Mouse (Mus musculus) E14TG2a.4 (cell line): ENCODE measurements around the gene Galnt10.

Experiments
- H3K27me3 ChIP-seq: 2 replicates; pipeline ENCODE4 v1.6.1; 2014; ENCODE audit warnings: low read length, control low read depth; ENCODE audit not compliant: insufficient read depth
- H3K36me3 ChIP-seq: 2 replicates; pipeline ENCODE4 v1.6.1; 2014; ENCODE audit warnings: low read length, control low read depth; ENCODE audit not compliant: insufficient read depth
- H3K4me1 ChIP-seq: replicated peaks from 2 replicates; pipeline ENCODE4 v1.6.1; 2014; ENCODE audit warnings: low read depth, low read length, control low read depth
- H3K4me3 ChIP-seq: replicated peaks from 2 replicates; pipeline ENCODE4 v1.5.1; 2014; ENCODE audit warnings: mild to moderate bottlenecking, low read length
- H3K9me3 ChIP-seq: 2 replicates; pipeline ENCODE4 v1.6.1; 2014; ENCODE audit warnings: low read length, control low read depth
- CTCF ChIP-seq: conservative IDR thresholded peaks from 2 replicates; pipeline ENCODE4 v1.5.1; 2014; ENCODE audit warnings: low read length
- NANOG ChIP-seq: IDR thresholded peaks from 2 replicates; pipeline ENCODE4 v1.6.1; 2014; ENCODE audit warnings: borderline replicate concordance, low read length, mixed read lengths
- POU5F1 ChIP-seq: IDR thresholded peaks from 2 replicates; pipeline ENCODE4 v1.6.1; 2014; ENCODE audit warnings: low read length, borderline replicate concordance

The Galnt10 gene

DNA sequence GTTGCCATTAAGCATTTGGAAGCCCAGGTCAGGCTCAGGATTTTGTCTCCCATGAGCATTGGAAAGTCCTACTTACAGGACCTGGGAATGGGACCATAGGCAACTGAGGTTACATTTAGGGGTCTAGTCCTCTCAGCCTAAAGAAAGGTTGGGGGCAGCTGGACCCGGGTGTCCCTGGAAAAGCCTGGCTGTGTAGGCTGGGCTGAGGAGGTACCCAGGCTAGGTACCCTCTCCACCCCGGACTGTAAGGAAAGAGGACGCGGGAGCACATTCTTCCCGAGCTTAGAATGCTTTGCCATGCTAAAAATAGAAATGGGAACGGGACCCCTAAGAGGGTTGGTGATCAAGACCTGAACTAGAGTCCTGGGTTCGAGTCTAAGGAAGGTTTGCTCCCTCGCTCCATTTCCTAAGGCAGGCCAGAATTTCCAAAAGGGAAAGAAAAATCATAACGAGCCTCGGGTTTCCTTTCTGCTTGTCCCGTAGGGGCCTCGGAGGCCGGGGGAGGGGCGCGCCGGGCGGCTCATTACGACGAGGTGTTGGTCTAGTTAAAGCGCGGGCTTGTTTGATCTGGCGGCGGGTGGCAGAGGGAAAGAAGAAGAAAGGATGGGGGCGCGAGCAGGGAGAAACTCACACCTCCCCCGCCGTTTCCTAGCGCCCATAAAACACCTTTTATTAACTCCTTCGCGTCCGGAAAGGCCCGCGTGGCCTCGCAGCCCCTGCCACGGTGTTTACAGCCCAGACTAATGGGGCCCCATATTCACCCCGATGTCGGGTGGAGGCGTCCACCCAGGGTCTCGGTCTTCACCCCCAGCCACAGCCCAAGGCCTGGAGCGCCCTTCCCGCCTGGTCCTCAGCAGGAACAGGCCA, 182.0 kb downstream of the Galnt10 start:
- peaks cover 57% of the 10 kb centered on the region for H3K4me1 ChIP-seq
- H3K9me3 ChIP-seq, result no peaks in the 10 kb centered on the region
- H3K4me3 ChIP-seq, result peak overlapping the region; percentile 66
- H3K36me3 ChIP-seq, result no peaks in the 10 kb centered on the region
- TF ChIP-seq POU5F1 (no peak), CTCF (no peak)
- H3K27me3 ChIP-seq, result peaks cover 65% of the 10 kb centered on the region

- no peaks in the 10 kb centered on the region for H3K36me3 ChIP-seq
- TF ChIP-seq NANOG (no peak), POU5F1 (no peak)
- peaks cover 65% of the 10 kb centered on the region for H3K4me1 ChIP-seq
- peak overlapping the region; percentile 66 for H3K4me3 ChIP-seq
- no peaks in the 10 kb centered on the region for H3K9me3 ChIP-seq
- peaks cover 73% of the 10 kb centered on the region for H3K27me3 ChIP-seq
Measured at GRCm38 (mm10) chr11:57827915-57828545, 182.8 kb downstream of the Galnt10 start.

DNA sequence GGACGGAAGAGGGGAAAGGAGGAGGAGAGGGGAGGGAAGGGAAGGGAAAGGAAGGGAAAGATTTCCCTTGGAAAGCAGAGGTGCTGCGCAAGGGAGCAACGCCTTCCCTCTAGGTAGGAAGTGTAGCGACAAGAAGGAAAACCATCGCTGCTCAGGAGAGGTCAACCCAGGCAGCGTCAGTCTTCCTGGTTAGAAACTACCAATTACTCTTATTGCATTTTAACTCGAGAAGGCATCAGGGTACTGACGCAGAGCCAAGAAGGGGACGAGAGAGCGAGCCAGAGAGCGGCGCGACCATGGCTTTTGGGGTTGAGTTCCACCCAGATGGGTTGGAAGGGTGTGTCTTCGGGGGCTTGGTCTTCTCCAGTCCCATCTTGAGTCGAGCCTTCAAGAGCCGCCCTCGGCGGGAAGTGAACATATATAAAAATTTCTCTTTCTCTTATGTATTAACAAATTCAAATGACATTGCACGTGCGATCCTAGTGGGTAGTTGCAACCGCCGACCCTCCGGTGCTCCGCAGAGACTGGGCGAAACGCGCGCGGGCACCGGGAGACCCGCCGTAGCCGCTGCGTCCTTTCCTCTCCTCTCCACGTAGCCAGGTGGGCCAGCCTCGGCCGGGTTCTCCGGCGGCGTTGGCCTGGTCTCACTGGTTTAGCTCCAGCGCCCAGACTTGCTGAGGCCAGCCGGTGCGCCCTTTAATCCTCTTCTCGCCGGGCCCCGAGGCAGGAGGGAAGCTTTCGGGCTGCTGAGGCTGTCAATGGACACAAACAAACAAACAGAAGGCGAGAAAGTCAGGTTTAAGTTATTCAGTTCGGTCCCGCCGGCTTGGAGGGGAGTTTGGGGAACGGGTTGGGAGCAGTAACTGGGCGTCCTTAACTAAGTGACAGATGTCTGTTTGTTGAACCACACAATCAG, 184.0 kb downstream of the Galnt10 start:
- peak overlapping the region; percentile 32 for H3K4me3 ChIP-seq
- H3K4me1 ChIP-seq, result peaks cover 76% of the 10 kb centered on the region
- peaks cover 85% of the 10 kb centered on the region for H3K27me3 ChIP-seq
- H3K9me3 ChIP-seq, result no peaks in the 10 kb centered on the region
- H3K36me3 ChIP-seq, result no peaks in the 10 kb centered on the region
- no peak for TF ChIP-seq POU5F1
- TF ChIP-seq NANOG, result no peak
- no peak for TF ChIP-seq CTCF

DNA sequence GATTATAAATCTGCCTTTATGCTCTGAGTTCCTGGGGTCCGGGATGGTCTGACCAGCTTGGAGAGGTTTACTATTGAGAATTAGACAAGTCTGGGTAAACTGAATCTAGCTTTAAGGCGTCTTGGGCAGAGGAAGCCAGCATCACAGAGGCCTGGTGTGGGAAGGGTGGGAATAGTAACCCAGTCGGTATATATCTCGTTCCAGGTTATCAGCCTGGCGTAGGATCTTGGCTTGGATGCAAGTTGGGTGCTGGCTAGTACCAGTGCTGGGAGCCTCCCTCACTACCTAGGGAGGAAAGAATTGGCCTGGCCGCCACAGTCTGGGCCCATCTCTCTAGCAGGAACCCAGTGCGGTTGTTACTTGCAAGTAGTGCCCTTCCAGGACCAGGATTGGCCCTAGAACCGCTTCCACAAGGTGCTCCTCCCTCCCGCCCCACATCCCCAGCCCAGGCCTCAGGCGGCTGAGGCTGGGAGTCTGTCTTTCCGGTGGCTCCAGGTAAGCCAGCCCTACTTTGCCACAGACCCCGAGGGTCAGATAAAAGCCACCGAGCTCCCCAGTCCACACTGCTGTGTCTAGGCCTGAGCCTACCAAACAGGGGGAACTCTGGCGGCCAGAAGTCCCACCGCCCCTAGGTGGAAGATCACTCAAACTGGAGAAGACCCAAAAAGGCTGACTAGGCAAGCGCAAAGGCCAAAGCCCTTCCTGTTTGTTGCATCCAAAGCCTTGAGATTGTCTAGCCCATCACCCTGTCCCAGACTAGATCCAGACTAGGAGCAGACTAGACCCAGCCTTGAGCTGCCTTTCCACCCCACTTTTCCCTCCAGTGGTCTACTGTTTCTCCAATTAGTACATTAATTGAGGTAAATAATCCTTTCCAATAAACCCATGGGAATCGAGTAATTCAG, 184.9 kb downstream of the Galnt10 start:
- H3K36me3 ChIP-seq, result no peaks in the 10 kb centered on the region
- H3K27me3 ChIP-seq, result peaks cover 92% of the 10 kb centered on the region
- peak overlapping the region; percentile 32 for H3K4me3 ChIP-seq
- no peak for TF ChIP-seq NANOG
- TF ChIP-seq CTCF, result no peak
- TF ChIP-seq POU5F1, result no peak
- no peaks in the 10 kb centered on the region for H3K9me3 ChIP-seq
- peaks cover 70% of the 10 kb centered on the region for H3K4me1 ChIP-seq

DNA sequence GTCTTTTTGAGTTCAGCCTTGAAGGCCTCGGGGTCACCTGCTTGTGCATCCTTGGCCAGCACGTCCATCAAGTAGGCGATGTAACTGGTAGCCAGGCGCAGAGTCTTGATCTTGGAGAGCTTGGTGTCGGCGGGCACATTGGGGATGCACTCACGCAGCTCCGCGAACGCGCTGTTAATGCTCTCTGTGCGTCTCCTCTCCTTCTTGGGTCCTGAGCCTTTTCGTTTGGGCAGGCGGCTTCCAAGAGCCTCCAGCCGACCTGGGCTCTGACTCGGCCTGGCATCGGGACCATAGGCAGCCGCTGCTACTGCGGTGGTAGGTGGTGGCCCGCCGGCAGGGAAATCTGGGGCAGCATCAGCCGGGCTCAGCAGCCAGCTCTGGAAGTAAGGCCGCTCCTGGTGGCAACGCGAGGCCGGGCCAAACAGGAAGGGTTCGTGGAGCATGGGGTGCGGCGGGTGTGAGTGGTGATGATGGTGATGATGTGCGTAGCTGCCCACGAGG, 186.1 kb downstream of the Galnt10 start:
- Histone ChIP-seq H3K4me3 (peak overlapping the region; percentile 66), H3K4me1 (peaks cover 71% of the 10 kb centered on the region), H3K27me3 (peaks cover 99% of the 10 kb centered on the region), H3K9me3 (no peaks in the 10 kb centered on the region), H3K36me3 (no peaks in the 10 kb centered on the region)
- TF ChIP-seq NANOG (no peak), CTCF (no peak), POU5F1 (no peak)

DNA sequence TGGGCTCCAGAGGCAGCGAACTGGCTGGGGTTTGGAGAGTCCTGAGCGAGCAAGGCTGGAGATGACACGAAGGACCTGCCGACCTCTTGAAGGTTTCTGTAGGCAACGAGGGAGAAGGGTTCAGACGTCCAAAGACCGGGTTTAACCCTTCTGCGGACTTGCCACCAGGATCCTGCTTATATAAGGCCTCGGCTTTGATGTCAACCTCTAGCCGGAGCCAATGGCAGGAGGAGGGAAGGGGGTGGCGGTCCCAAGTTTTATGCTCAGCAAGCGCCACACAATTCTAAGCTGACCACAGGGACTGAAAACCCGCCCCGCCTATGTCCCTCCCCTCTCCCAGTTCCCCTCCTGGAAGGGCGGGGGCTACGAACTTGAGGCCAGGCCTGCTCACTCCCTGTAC, 186.6 kb downstream of the Galnt10 start:
- TF ChIP-seq NANOG (no peak), POU5F1 (no peak), CTCF (no peak)
- Histone ChIP-seq H3K36me3 (no peaks in the 10 kb centered on the region), H3K4me1 (peaks cover 75% of the 10 kb centered on the region), H3K27me3 (peaks cover 99% of the 10 kb centered on the region), H3K4me3 (peak overlapping the region; percentile 66), H3K9me3 (no peaks in the 10 kb centered on the region)

- Histone ChIP-seq H3K27me3 (peaks cover 98% of the 10 kb centered on the region), H3K9me3 (no peaks in the 10 kb centered on the region), H3K36me3 (no peaks in the 10 kb centered on the region), H3K4me1 (peaks cover 74% of the 10 kb centered on the region), H3K4me3 (peak within 1 kb of the TSS; percentile 66)
- TF ChIP-seq CTCF, result no peak
- no peak for TF ChIP-seq NANOG
- TF ChIP-seq POU5F1, result no peak
Measured at GRCm38 (mm10) chr11:57832552-57833201, 187.4 kb downstream of the Galnt10 start, which contains the start of gene Hand1. Gene Hand1 (minus strand): TSS chr11:57832818.
